Mouse (Mus musculus) forebrain, embryonic 14.5 days (tissue): Measurements from ENCODE around the gene Fer1l5. TPM values are rescaled to one million over a fixed set of nuclear protein-coding genes. Genes with fewer than 3 reads are reported as not detected.

Experiments
- ATAC-seq: fragments of 200-750 bp; cut with Nextera tagmentation; 2 replicates; pipeline ENCODE4 v1.8.0; 2017; ENCODE audit warnings: mild to moderate bottlenecking, moderate library complexity
- DNase-seq: peaks from one replicate; pipeline ENCODE4 v3.0.0-alpha.2; 2015; ENCODE audit warnings: low spot score
- H3K27ac ChIP-seq: fragments of 300-500 bp; sonication (generic); 2 replicates; pipeline ENCODE4 v1.5.1; 2014; ENCODE audit warnings: low read depth, mild to moderate bottlenecking, control low read depth, low read length, moderate library complexity
- H3K27me3 ChIP-seq: fragments of 300-500 bp; sonication (generic); replicated peaks from 2 replicates; pipeline ENCODE4 v1.6.1; 2014; ENCODE audit warnings: low read length, control low read depth, mixed read lengths; ENCODE audit not compliant: control insufficient read depth, insufficient read depth
- H3K36me3 ChIP-seq: fragments of 300-500 bp; sonication (generic); 2 replicates; pipeline ENCODE4 v1.6.1; 2014; ENCODE audit warnings: low read length, control low read depth; ENCODE audit not compliant: control insufficient read depth, insufficient read depth
- H3K4me1 ChIP-seq: fragments of 300-500 bp; sonication (generic); 2 replicates; pipeline ENCODE4 v1.6.1; 2014; ENCODE audit warnings: antibody characterized with exemption, low read length, control low read depth; ENCODE audit not compliant: control insufficient read depth, insufficient read depth
- H3K4me2 ChIP-seq: fragments of 300-500 bp; sonication (generic); 2 replicates; pipeline ENCODE4 v1.6.1; 2014; ENCODE audit warnings: mild to moderate bottlenecking, control low read depth, low read length
- H3K4me3 ChIP-seq: fragments of 300-500 bp; sonication (generic); 2 replicates; pipeline ENCODE4 v1.5.1; 2014; ENCODE audit warnings: low read depth, low read length, control low read depth
- H3K9ac ChIP-seq: fragments of 300-500 bp; sonication (generic); 2 replicates; pipeline ENCODE4 v1.6.1; 2014; ENCODE audit warnings: mild to moderate bottlenecking, low read length, control low read depth, moderate library complexity
- H3K9me3 ChIP-seq: fragments of 300-500 bp; sonication (generic); replicated peaks from 2 replicates; pipeline ENCODE4 v1.6.1; 2016; ENCODE audit warnings: low read length, control low read depth, mixed read lengths; ENCODE audit not compliant: control insufficient read depth
- WGBS: fragments of 180-500 bp; shearing (Covaris S2); extraction: QIAGEN DNeasy Blood & Tissue Kit; methylation state at CpG from one replicate; pipeline ENCODE4 v1.1.7; 2014; 5-methylcytosine and 5-hydroxymethylcytosine counted together
- polyA plus RNA-seq: library from polyadenylated mRNA; unstranded; fragments of >200 nt; fragmentation: Nextera tagmentation; extraction: Ambion mirVana; gene quantifications from 2 replicates; pipeline ENCODE4 v1.2.1, GENCODE M21; 2014

Fer1l5 gene
- 0.98 and 1.0 TPM in 2 replicates for polyA plus RNA-seq

- 81% methylated on average over 10 of the region's 10 CpGs for WGBS
- no peak within 1 kb of the TSS for H3K9ac ChIP-seq
- no peak within 1 kb of the TSS for H3K4me2 ChIP-seq
- ATAC-seq (no peak), DNase-seq (no peak)
- no peak within 1 kb of the TSS for H3K4me3 ChIP-seq
- no peaks in the 10 kb centered on the region for H3K27me3 ChIP-seq
- H3K27ac ChIP-seq: no peak within 1 kb of the TSS
- H3K36me3 ChIP-seq: no peaks in the 10 kb centered on the region
- H3K4me1 ChIP-seq: peaks cover 10% of the 10 kb centered on the region
- no peaks in the 10 kb centered on the region for H3K9me3 ChIP-seq
These were observed at the start of gene Fer1l5 for GRCm38 (mm10) chr1:36371934-36372845. Gene Fer1l5 (plus strand): TSS chr1:36372291.

DNA sequence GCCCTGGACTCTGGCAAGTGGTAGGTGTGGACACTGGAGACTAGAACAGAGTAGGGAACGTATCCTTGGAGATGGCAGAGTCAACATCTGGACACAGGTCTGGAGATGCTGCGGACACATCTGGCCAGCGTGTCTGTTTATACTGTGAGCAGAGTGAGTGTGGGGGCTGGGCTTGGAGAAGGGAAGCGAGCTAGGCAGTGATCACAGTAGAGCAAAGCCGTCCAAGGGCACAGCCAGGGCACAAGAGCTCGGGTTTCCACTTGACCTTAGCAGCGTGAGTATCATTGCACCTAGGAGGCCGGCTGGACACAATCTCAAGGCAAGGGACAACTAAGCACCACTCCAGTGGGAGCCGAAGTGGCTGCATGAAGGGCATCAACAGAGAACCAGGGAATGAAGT, 49.0 kb upstream of the Fer1l5 start:
- H3K36me3 ChIP-seq: no peaks in the 10 kb centered on the region
- no peak for ATAC-seq
- H3K27ac ChIP-seq: no peak overlapping the region
- H3K4me3 ChIP-seq: no peak overlapping the region
- 87% methylated on average over 9 of the region's 9 CpGs for WGBS
- no peak for DNase-seq
- H3K9me3 ChIP-seq: no peaks in the 10 kb centered on the region
- H3K9ac ChIP-seq: no peak overlapping the region
- no peaks in the 10 kb centered on the region for H3K27me3 ChIP-seq
- H3K4me2 ChIP-seq: no peak overlapping the region
- H3K4me1 ChIP-seq: no peaks in the 10 kb centered on the region

DNA sequence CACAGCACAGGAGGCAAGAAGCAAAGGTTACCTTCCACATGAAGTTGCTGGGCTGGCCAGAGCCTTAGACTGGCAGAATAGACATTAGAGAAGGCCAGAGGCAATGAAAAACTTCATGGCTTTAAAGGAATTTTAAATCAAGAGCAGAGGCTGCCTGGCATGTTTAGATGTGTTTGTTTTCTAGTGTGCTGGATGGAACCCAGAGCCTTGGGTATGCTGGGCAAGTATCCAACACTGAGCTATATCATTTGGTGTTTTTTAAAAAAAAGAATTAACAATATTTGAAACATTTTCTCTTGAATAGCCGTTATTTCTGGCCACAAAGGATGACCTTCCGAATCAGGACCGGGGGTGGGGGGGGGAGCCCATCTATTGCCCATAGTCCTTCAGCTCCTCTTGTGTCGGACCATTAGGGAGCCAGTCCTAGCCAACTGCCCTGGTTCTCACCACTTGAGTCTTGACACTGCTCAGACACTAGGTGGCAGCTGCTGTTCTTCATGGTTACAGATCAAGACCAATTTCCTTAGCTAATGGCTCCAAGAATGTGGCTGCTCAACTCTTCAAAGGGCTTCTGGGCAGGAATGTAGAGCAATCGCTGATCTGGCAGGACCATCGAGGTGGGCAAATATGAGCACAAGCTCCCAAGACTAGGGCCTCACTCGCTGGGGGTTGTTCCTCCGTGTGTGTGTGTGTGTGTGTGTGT, 48.2 kb upstream of the Fer1l5 start:
- no peaks in the 10 kb centered on the region for H3K27me3 ChIP-seq
- 57% methylated on average over 8 of the region's 8 CpGs for WGBS

DNA sequence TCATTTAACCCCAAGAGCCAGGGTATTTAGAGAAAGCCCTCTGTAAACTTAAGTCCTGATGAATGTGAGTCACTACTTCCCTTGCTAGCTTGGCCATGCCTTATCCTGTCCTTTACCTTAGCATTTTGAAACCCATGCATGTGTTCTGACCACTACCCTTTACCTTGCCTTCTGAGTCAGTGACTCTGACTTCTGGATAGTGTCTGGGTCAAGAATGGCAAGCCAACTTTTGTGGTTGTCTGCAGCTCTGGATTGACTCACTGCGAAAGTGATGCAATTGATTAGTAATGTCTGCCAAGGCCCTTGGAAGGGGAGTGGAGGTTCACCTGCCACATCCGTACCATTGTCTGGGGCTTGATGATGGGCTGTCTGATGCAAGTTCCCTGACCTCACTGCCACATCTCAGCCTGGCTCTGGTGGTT, 46.2 kb upstream of the Fer1l5 start:
- 96% methylated on average over 2 of the region's 2 CpGs for WGBS

More for the DNA sequence above, 48.2 kb upstream of the Fer1l5 start:
- Histone ChIP-seq H3K4me1 (no peaks in the 10 kb centered on the region), H3K36me3 (no peaks in the 10 kb centered on the region), H3K4me2 (no peak overlapping the region), H3K9ac (no peak overlapping the region), H3K9me3 (no peaks in the 10 kb centered on the region), H3K4me3 (no peak overlapping the region), H3K27ac (no peak overlapping the region)
- peak; percentile 66; the same call in 1 of the 2 replicates for ATAC-seq
- peak; percentile 74 for DNase-seq

GRCm38 (mm10) chr1:36326815-36327214, 45.3 kb upstream of the Fer1l5 start:
- Histone ChIP-seq H3K4me2 (no peak overlapping the region), H3K27ac (no peak overlapping the region), H3K9me3 (no peaks in the 10 kb centered on the region), H3K4me1 (no peaks in the 10 kb centered on the region), H3K9ac (no peak overlapping the region), H3K36me3 (peaks cover 6% of the 10 kb centered on the region; the same call in 1 of the 2 replicates), H3K4me3 (no peak overlapping the region), H3K27me3 (no peaks in the 10 kb centered on the region)
- DNase-seq (no peak), ATAC-seq (no peak)
- 85% methylated on average over 2 of the region's 2 CpGs for WGBS

More for the DNA sequence above, 46.2 kb upstream of the Fer1l5 start:
- no peak overlapping the region for H3K9ac ChIP-seq
- no peak overlapping the region for H3K27ac ChIP-seq
- ATAC-seq: no peak
- no peaks in the 10 kb centered on the region for H3K27me3 ChIP-seq
- no peaks in the 10 kb centered on the region for H3K4me1 ChIP-seq
- H3K9me3 ChIP-seq: no peaks in the 10 kb centered on the region
- no peak overlapping the region for H3K4me2 ChIP-seq
- H3K4me3 ChIP-seq: no peak overlapping the region
- no peaks in the 10 kb centered on the region for H3K36me3 ChIP-seq
- no peak for DNase-seq

DNA sequence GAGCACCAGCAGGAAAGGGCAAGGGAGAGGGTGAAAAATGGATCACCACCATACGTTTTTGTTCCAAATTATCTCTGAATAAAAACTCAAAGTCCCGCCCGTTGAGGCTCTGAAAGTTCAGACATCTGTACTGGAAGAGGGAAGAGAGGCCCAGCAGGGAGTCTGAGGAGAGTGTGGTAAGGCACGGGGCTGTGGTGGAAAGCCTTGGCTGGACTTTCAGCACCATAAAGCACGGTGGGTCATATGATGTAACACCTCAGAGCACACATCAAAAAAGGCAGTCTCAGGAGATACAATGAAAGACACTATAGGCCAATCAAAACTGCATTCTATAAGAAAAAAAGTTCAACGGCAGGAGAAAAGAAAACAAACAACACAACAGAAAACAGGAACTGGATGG, 40.3 kb upstream of the Fer1l5 start:
- Histone ChIP-seq H3K9ac (no peak overlapping the region), H3K4me1 (no peaks in the 10 kb centered on the region), H3K4me3 (no peak overlapping the region), H3K27ac (no peak overlapping the region), H3K27me3 (no peaks in the 10 kb centered on the region), H3K4me2 (no peak overlapping the region), H3K36me3 (peaks cover 25% of the 10 kb centered on the region), H3K9me3 (no peaks in the 10 kb centered on the region)
- ATAC-seq (no peak), DNase-seq (no peak)
- 81% methylated on average over 6 of the region's 6 CpGs for WGBS

DNA sequence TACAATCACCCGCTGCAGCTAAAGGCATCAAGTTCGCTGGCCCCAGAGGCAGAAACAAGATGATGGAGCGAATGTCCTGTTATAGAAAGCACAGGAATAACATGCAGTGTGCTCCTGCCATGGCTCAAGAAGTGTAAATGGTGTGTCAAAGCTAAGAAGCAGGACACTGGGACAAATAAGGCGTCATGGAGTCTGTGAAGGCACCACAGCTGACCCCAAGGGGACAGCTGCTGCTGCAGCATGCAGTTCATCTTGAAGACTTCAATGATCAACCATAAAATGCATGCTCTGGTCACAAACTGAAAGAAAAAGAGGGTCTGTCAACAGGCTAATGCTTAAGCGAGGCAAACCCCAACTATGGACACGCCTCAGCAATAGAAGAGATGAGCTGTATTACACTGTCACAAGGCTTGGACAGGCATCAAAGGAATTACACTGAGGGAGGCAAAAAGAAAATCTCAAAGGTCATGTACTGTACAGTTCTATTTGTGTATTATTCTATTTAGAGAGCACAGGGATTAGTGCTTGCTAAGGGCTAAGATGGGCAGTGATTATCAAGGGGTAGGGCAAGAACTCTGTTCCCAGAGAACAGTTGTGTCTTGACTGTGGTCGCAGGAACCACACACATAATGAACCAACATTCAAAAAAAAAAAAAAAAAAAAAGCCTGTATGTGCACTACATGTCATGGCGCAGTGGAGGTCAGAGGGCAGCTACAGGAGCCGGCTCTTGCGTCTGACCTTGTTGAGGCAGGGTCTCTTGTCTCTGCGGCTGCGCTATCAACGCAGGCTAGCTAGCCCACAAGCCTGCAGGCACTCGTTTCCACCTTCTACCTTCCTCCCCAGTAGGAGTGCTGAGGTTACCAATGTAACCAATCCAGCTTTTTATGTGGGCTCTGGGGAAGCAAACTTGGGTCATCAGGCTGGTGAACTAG, 38.9 kb upstream of the Fer1l5 start:
- DNase-seq (no peak), ATAC-seq (no peak)
- Histone ChIP-seq H3K27ac (no peak overlapping the region), H3K4me1 (no peaks in the 10 kb centered on the region), H3K9ac (no peak overlapping the region), H3K27me3 (no peaks in the 10 kb centered on the region), H3K9me3 (no peaks in the 10 kb centered on the region), H3K36me3 (peaks cover 40% of the 10 kb centered on the region), H3K4me2 (no peak overlapping the region), H3K4me3 (no peak overlapping the region)
- 90% methylated on average over 14 of the region's 14 CpGs for WGBS

DNA sequence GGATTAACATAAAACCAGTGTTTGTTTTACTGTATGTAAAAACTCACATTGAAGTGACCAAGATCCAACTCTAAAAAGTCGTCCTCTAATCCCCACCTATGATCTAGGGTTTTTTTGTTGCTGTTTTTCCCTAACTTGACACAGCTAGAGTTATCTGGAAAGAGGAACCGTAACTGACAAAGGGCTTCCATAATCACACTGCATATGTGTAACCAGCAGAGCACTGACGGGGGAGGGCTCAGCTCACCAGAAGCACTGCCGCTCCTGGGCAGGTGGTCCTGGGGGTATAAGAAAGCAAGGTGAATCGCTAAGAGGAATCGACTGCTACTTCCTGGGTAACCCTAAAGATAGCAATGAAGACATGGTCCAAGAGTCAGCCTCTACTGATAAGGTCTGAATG, 29.5 kb upstream of the Fer1l5 start:
- H3K9ac ChIP-seq: no peak overlapping the region
- no peaks in the 10 kb centered on the region for H3K9me3 ChIP-seq
- H3K4me3 ChIP-seq: no peak overlapping the region
- H3K27ac ChIP-seq: no peak overlapping the region
- peaks cover 100% of the 10 kb centered on the region for H3K36me3 ChIP-seq
- 95% methylated on average over 6 of the region's 6 CpGs for WGBS
- H3K27me3 ChIP-seq: no peaks in the 10 kb centered on the region
- no peaks in the 10 kb centered on the region for H3K4me1 ChIP-seq
- H3K4me2 ChIP-seq: no peak overlapping the region
- DNase-seq (no peak), ATAC-seq (no peak)
